Mouse (Mus musculus): Measurements from ENCODE around the gene Faiml. TPM values are rescaled to one million over a fixed set of nuclear protein-coding genes. Genes with fewer than 3 reads are reported as not detected.

Gene Faiml
- polyA plus RNA-seq, 1 experiment from 2014 or later = not detected

GRCm38 (mm10) chr9:99217999-99218719, 18.9 kb downstream of the Faiml start:
- ATAC-seq (ENCODE audit: low FRiP score, low TSS enrichment) (no peak), DNase-seq (peak; percentile 27)
- no peak overlapping the region for H3K4me3 ChIP-seq (replicated peaks; ENCODE audit: low read depth, low read length)
- H3K27ac ChIP-seq (replicated peaks; ENCODE audit: low read depth, low read length) = no peak overlapping the region
- H3K36me3 ChIP-seq (ENCODE audit: control insufficient read depth, insufficient read depth, low read length) = no peaks in the 10 kb centered on the region
- no peaks in the 10 kb centered on the region for H3K4me1 ChIP-seq (ENCODE audit: control insufficient read depth, insufficient read depth, low read length)
- H3K4me2 ChIP-seq (ENCODE audit: low read length) = no peak overlapping the region
- no peak overlapping the region for H3K9ac ChIP-seq (replicated peaks; ENCODE audit: low read length)
- 23% methylated on average over 6 of the region's 6 CpGs for WGBS
- H3K9me3 ChIP-seq (ENCODE audit: control insufficient read depth, low read length) = no peaks in the 10 kb centered on the region
- no peaks in the 10 kb centered on the region for H3K27me3 ChIP-seq (ENCODE audit: control insufficient read depth, insufficient read depth, low read length)

GRCm38 (mm10) chr9:99216182-99216581, 20.9 kb downstream of the Faiml start:
- 80% methylated on average over 2 of the region's 2 CpGs for WGBS
- no peaks in the 10 kb centered on the region for H3K9me3 ChIP-seq (ENCODE audit: control insufficient read depth, low read length)
- H3K4me3 ChIP-seq (replicated peaks; ENCODE audit: low read depth, low read length) = no peak overlapping the region
- no peaks in the 10 kb centered on the region for H3K27me3 ChIP-seq (ENCODE audit: control insufficient read depth, insufficient read depth, low read length)
- no peak overlapping the region for H3K9ac ChIP-seq (replicated peaks; ENCODE audit: low read length)
- no peaks in the 10 kb centered on the region for H3K36me3 ChIP-seq (ENCODE audit: control insufficient read depth, insufficient read depth, low read length)
- H3K4me2 ChIP-seq (ENCODE audit: low read length) = no peak overlapping the region
- ATAC-seq (ENCODE audit: low FRiP score, low TSS enrichment) (no peak), DNase-seq (no peak)
- H3K4me1 ChIP-seq (ENCODE audit: control insufficient read depth, insufficient read depth, low read length) = no peaks in the 10 kb centered on the region
- H3K27ac ChIP-seq (replicated peaks; ENCODE audit: low read depth, low read length) = no peak overlapping the region

- H3K4me3 ChIP-seq (replicated peaks; ENCODE audit: low read depth, low read length) = no peak overlapping the region
- no peaks in the 10 kb centered on the region for H3K9me3 ChIP-seq (ENCODE audit: control insufficient read depth, low read length)
- H3K27ac ChIP-seq (replicated peaks; ENCODE audit: low read depth, low read length) = no peak overlapping the region
- H3K4me2 ChIP-seq (ENCODE audit: low read length) = no peak overlapping the region
- H3K4me1 ChIP-seq (ENCODE audit: control insufficient read depth, insufficient read depth, low read length) = no peaks in the 10 kb centered on the region
- no peaks in the 10 kb centered on the region for H3K27me3 ChIP-seq (ENCODE audit: control insufficient read depth, insufficient read depth, low read length)
- H3K9ac ChIP-seq (replicated peaks; ENCODE audit: low read length) = no peak overlapping the region
- H3K36me3 ChIP-seq (ENCODE audit: control insufficient read depth, insufficient read depth, low read length) = no peaks in the 10 kb centered on the region
- ATAC-seq (ENCODE audit: low FRiP score, low TSS enrichment) (no peak), DNase-seq (no peak)
- WGBS = 88% methylated on average over 2 of the region's 2 CpGs
Measured at GRCm38 (mm10) chr9:99212643-99213042, 24.4 kb downstream of the Faiml start.

- WGBS = 92% methylated on average over 8 of the region's 8 CpGs
Measured at GRCm38 (mm10) chr9:99183043-99183670, 53.9 kb downstream of the Faiml start.

GRCm38 (mm10) chr9:99182121-99182520, 54.9 kb downstream of the Faiml start:
- H3K4me1 ChIP-seq (ENCODE audit: control insufficient read depth, insufficient read depth, low read length) = no peaks in the 10 kb centered on the region
- H3K27me3 ChIP-seq (ENCODE audit: control insufficient read depth, insufficient read depth, low read length) = no peaks in the 10 kb centered on the region
- H3K36me3 ChIP-seq (ENCODE audit: control insufficient read depth, insufficient read depth, low read length) = no peaks in the 10 kb centered on the region
- H3K9ac ChIP-seq (replicated peaks; ENCODE audit: low read length) = no peak overlapping the region
- 92% methylated on average over 7 of the region's 7 CpGs for whole genome bisulfite sequencing
- ATAC-seq (ENCODE audit: low FRiP score, low TSS enrichment) (no peak), DNase-seq (no peak)
- H3K27ac ChIP-seq (replicated peaks; ENCODE audit: low read depth, low read length) = no peak overlapping the region
- no peak overlapping the region for H3K4me3 ChIP-seq (replicated peaks; ENCODE audit: low read depth, low read length)
- no peaks in the 10 kb centered on the region for H3K9me3 ChIP-seq (ENCODE audit: control insufficient read depth, low read length)
- H3K4me2 ChIP-seq (ENCODE audit: low read length) = no peak overlapping the region

More at GRCm38 (mm10) chr9:99183043-99183670, 53.9 kb downstream of the Faiml start:
- Histone ChIP-seq H3K4me3 (replicated peaks; ENCODE audit: low read depth, low read length) (no peak overlapping the region), H3K27ac (replicated peaks; ENCODE audit: low read depth, low read length) (no peak overlapping the region), H3K27me3 (ENCODE audit: control insufficient read depth, insufficient read depth, low read length) (no peaks in the 10 kb centered on the region), H3K4me2 (ENCODE audit: low read length) (no peak overlapping the region), H3K36me3 (ENCODE audit: control insufficient read depth, insufficient read depth, low read length) (no peaks in the 10 kb centered on the region), H3K9me3 (ENCODE audit: control insufficient read depth, low read length) (no peaks in the 10 kb centered on the region), H3K4me1 (ENCODE audit: control insufficient read depth, insufficient read depth, low read length) (no peaks in the 10 kb centered on the region), H3K9ac (replicated peaks; ENCODE audit: low read length) (no peak overlapping the region)
- DNase-seq (no peak), ATAC-seq (ENCODE audit: low FRiP score, low TSS enrichment) (no peak)

GRCm38 (mm10) chr9:99180272-99180671, 56.8 kb downstream of the Faiml start:
- H3K4me2 ChIP-seq (ENCODE audit: low read length) = no peak overlapping the region
- no peak overlapping the region for H3K4me3 ChIP-seq (replicated peaks; ENCODE audit: low read depth, low read length)
- DNase-seq (peak; percentile 48), ATAC-seq (ENCODE audit: low FRiP score, low TSS enrichment) (no peak)
- H3K9ac ChIP-seq (replicated peaks; ENCODE audit: low read length) = no peak overlapping the region
- H3K27ac ChIP-seq (replicated peaks; ENCODE audit: low read depth, low read length) = no peak overlapping the region
- no peaks in the 10 kb centered on the region for H3K4me1 ChIP-seq (ENCODE audit: control insufficient read depth, insufficient read depth, low read length)
- 55% methylated on average over 8 of the region's 8 CpGs for WGBS
- no peaks in the 10 kb centered on the region for H3K27me3 ChIP-seq (ENCODE audit: control insufficient read depth, insufficient read depth, low read length)
- H3K36me3 ChIP-seq (ENCODE audit: control insufficient read depth, insufficient read depth, low read length) = no peaks in the 10 kb centered on the region
- no peaks in the 10 kb centered on the region for H3K9me3 ChIP-seq (ENCODE audit: control insufficient read depth, low read length)

Other genes with a start within 250 kb of the Faiml start
- gene Gm1123, start 201.5 kb downstream of the Faiml start, polyA plus RNA-seq (2014; fragmentation: Nextera tagmentation; extraction: Ambion mirVana) = not detected in 2 replicates
- 4.7 and 5.9 TPM in 2 replicates for gene Pik3cb, start 96.6 kb downstream of the Faiml start, polyA plus RNA-seq (2014; fragmentation: Nextera tagmentation; extraction: Ambion mirVana)
- 65.4 and 72.1 TPM in 2 replicates for gene Cep70, start 6.1 kb upstream of the Faiml start, polyA plus RNA-seq (2014; fragmentation: Nextera tagmentation; extraction: Ambion mirVana)
- gene Esyt3, start 121.3 kb upstream of the Faiml start, polyA plus RNA-seq (2014; fragmentation: Nextera tagmentation; extraction: Ambion mirVana) = 0.26 and 0.39 TPM in 2 replicates
- gene Mras, start 200.1 kb upstream of the Faiml start, polyA plus RNA-seq (2014; fragmentation: Nextera tagmentation; extraction: Ambion mirVana) = 58.0 and 59.9 TPM in 2 replicates
- gene Nme9, start 214.2 kb upstream of the Faiml start, polyA plus RNA-seq (2014; fragmentation: Nextera tagmentation; extraction: Ambion mirVana) = 0.31 TPM in 1 of 2 replicates, not detected in the other

Measured in midbrain, embryonic 14.5 days (tissue).